Mouse (Mus musculus) left cerebral cortex, postnatal 4 days (tissue): ENCODE data around the gene Pemt. TPM values are rescaled to one million over a fixed set of nuclear protein-coding genes. Genes with fewer than 3 reads are reported as not detected.

ENCODE experiments used
- DNase-seq: peaks from one replicate; pipeline ENCODE4 v3.0.0-alpha.2; 2022
- intact Hi-C: fragments of 180-260 bp; cut with DNase I; formaldehyde crosslinking; loops from one replicate; pipeline ENCODE4 v1.15.1; 2025
- total RNA-seq, 2 experiments: library from RNA; stranded (reverse); gene quantifications; 2 replicates each; pipeline ENCODE4 v1.2.3; 2021

Pemt gene
- total RNA-seq, 2 experiments from 2014 or later = 6.7 to 7.5 TPM

- no peak for DNase-seq
- intact Hi-C loops = no loop called here
Observed at GRCm38 (mm10) chr11:60005866-60006265, 40.4 kb downstream of the Pemt start.

GRCm38 (mm10) chr11:60004716-60005115 is 41.6 kb downstream of the Pemt start:
- DNase-seq = no peak

GRCm38 (mm10) chr11:60003811-60004210 is 42.5 kb downstream of the Pemt start:
- intact Hi-C loops = no loop called here

More at GRCm38 (mm10) chr11:60004716-60005115, 41.6 kb downstream of the Pemt start:
- intact Hi-C loops = no loop called here

GRCm38 (mm10) chr11:60001231-60001980 is 44.9 kb downstream of the Pemt start:
- DNase-seq = no peak
- intact Hi-C loops = no loop called here

More at GRCm38 (mm10) chr11:60003811-60004210, 42.5 kb downstream of the Pemt start:
- DNase-seq = no peak

- no peak for DNase-seq
- intact Hi-C loops = no loop called here
Observed at GRCm38 (mm10) chr11:59994318-59994717, 52.0 kb downstream of the Pemt start.

GRCm38 (mm10) chr11:59991365-59991764 is 54.9 kb downstream of the Pemt start:
- intact Hi-C loops = no loop called here
- DNase-seq = no peak

GRCm38 (mm10) chr11:59989406-59989805 is 56.9 kb downstream of the Pemt start:
- intact Hi-C loops = no loop called here
- DNase-seq = no peak

GRCm38 (mm10) chr11:59977831-59978230 is 68.5 kb downstream of the Pemt start:
- intact Hi-C loops = no loop called here
- DNase-seq = no peak

- DNase-seq = no peak
- intact Hi-C loops = no loop called here
Observed at GRCm38 (mm10) chr11:59975241-59975640, 71.0 kb downstream of the Pemt start.

- DNase-seq = no peak
- intact Hi-C loops = no loop called here
Observed at GRCm38 (mm10) chr11:59973389-59973788, 72.9 kb downstream of the Pemt start.

- intact Hi-C loops = no loop called here
Observed at GRCm38 (mm10) chr11:59971691-59972090, 74.6 kb downstream of the Pemt start.

GRCm38 (mm10) chr11:59970780-59971179 is 75.5 kb downstream of the Pemt start:
- intact Hi-C loops = no loop called here
- DNase-seq = no peak

More at GRCm38 (mm10) chr11:59971691-59972090, 74.6 kb downstream of the Pemt start:
- DNase-seq = no peak

- intact Hi-C loops = loop anchor here (5.0 kb wide), 1 partner anchor 50 kb away; no protein-coding TSS in a partner anchor
- DNase-seq = no peak
Observed at GRCm38 (mm10) chr11:59967765-59968164, 78.5 kb downstream of the Pemt start.

GRCm38 (mm10) chr11:59966102-59966483 is 80.2 kb downstream of the Pemt start:
- DNase-seq = no peak
- intact Hi-C loops = loop anchor here (5.0 kb wide), 1 partner anchor 51 kb away; no protein-coding TSS in a partner anchor

- DNase-seq = peak; percentile 80
- intact Hi-C loops = loop anchor here (5.0 kb wide), 1 partner anchor 52 kb away; no protein-coding TSS in a partner anchor
Observed at GRCm38 (mm10) chr11:59965227-59966101, 80.8 kb downstream of the Pemt start.

GRCm38 (mm10) chr11:59964818-59965217 is 81.5 kb downstream of the Pemt start, which contains the start of gene Rasd1:
Gene Rasd1 (minus strand): TSS chr11:59964944.
- intact Hi-C loops = loop anchor here (5.0 kb wide), 1 partner anchor 52 kb away; no protein-coding TSS in a partner anchor
- peak; percentile 64 for DNase-seq

- intact Hi-C loops = no loop called here
- peak; percentile 11 for DNase-seq
Observed at GRCm38 (mm10) chr11:59964163-59964758, 82.0 kb downstream of the Pemt start.

GRCm38 (mm10) chr11:59963364-59964162 is 82.7 kb downstream of the Pemt start:
- peak; percentile 24 for DNase-seq

GRCm38 (mm10) chr11:59962590-59962989 is 83.7 kb downstream of the Pemt start:
- DNase-seq = no peak
- intact Hi-C loops = no loop called here

More at GRCm38 (mm10) chr11:59963364-59964162, 82.7 kb downstream of the Pemt start:
- intact Hi-C loops = no loop called here

GRCm38 (mm10) chr11:59961338-59961875 is 84.9 kb downstream of the Pemt start:
- intact Hi-C loops = no loop called here
- no peak for DNase-seq
